Mouse (Mus musculus): ENCODE measurements around the gene Dzip1. TPM values are rescaled to one million over a fixed set of nuclear protein-coding genes. Genes with fewer than 3 reads are reported as not detected.
A peak's percentile ranks its signal among the peaks of the same experiment; 100 is the strongest.

The Dzip1 gene
- 88.1 and 88.6 TPM in 2 replicates for polyA plus RNA-seq (2015; fragmentation: Nextera tagmentation; extraction: Ambion mirVana)

- Histone ChIP-seq H3K36me3 (replicated peaks) (no peaks in the 10 kb centered on the region), H3K4me1 (peaks cover 51% of the 10 kb centered on the region), H3K9ac (peak within 1 kb of the TSS; percentile 91), H3K4me2 (peak within 1 kb of the TSS; percentile 77), H3K27me3 (replicated peaks) (no peaks in the 10 kb centered on the region), H3K9me3 (no peaks in the 10 kb centered on the region), H3K27ac (peak within 1 kb of the TSS; percentile 89), H3K4me3 (peak within 1 kb of the TSS; percentile 66)
- peak; percentile 95 for ATAC-seq (replicated peaks)
- under 1% methylated on average over 55 of the region's 55 CpGs for WGBS
These were observed at the start of gene Dzip1 for GRCm38 (mm10) chr14:118924673-118925615. Gene Dzip1 (minus strand): TSS chr14:118925460.

GRCm38 (mm10) chr14:118972268-118972667, 47.0 kb upstream of the Dzip1 start:
- Histone ChIP-seq H3K9me3 (no peaks in the 10 kb centered on the region), H3K4me1 (no peaks in the 10 kb centered on the region), H3K27ac (no peak overlapping the region), H3K36me3 (replicated peaks) (no peaks in the 10 kb centered on the region; the same call in none of the 2 replicates), H3K9ac (no peak overlapping the region), H3K27me3 (replicated peaks) (no peaks in the 10 kb centered on the region), H3K4me2 (no peak overlapping the region), H3K4me3 (no peak overlapping the region)
- ATAC-seq (replicated peaks), result no peak
- 94% methylated on average over 6 of the region's 6 CpGs for WGBS

GRCm38 (mm10) chr14:118967646-118968045, 42.4 kb upstream of the Dzip1 start:
- H3K4me1 ChIP-seq, result no peaks in the 10 kb centered on the region
- WGBS, result 87% methylated on average over 7 of the region's 7 CpGs
- H3K9ac ChIP-seq, result no peak overlapping the region
- H3K27ac ChIP-seq, result no peak overlapping the region
- no peaks in the 10 kb centered on the region; the same call in 1 of the 2 replicates for H3K36me3 ChIP-seq (replicated peaks)
- no peaks in the 10 kb centered on the region for H3K9me3 ChIP-seq
- no peak overlapping the region for H3K4me2 ChIP-seq
- no peak overlapping the region for H3K4me3 ChIP-seq
- no peak for ATAC-seq (replicated peaks)
- H3K27me3 ChIP-seq (replicated peaks), result no peaks in the 10 kb centered on the region

GRCm38 (mm10) chr14:118965356-118966000, 40.2 kb upstream of the Dzip1 start:
- Histone ChIP-seq H3K4me3 (no peak overlapping the region), H3K4me2 (no peak overlapping the region), H3K36me3 (replicated peaks) (no peaks in the 10 kb centered on the region; the same call in 1 of the 2 replicates), H3K4me1 (no peaks in the 10 kb centered on the region), H3K27me3 (replicated peaks) (no peaks in the 10 kb centered on the region), H3K27ac (no peak overlapping the region), H3K9ac (no peak overlapping the region), H3K9me3 (no peaks in the 10 kb centered on the region)
- no peak for ATAC-seq (replicated peaks)
- 96% methylated on average over 4 of the region's 4 CpGs for WGBS

GRCm38 (mm10) chr14:118958010-118958409, 32.8 kb upstream of the Dzip1 start:
- H3K4me1 ChIP-seq, result no peaks in the 10 kb centered on the region
- no peak overlapping the region for H3K4me2 ChIP-seq
- peaks cover 14% of the 10 kb centered on the region for H3K36me3 ChIP-seq (replicated peaks)
- H3K4me3 ChIP-seq, result no peak overlapping the region
- H3K27ac ChIP-seq, result no peak overlapping the region
- no peak overlapping the region for H3K9ac ChIP-seq
- ATAC-seq (replicated peaks), result no peak
- H3K9me3 ChIP-seq, result no peaks in the 10 kb centered on the region
- 81% methylated on average over 3 of the region's 3 CpGs for WGBS
- H3K27me3 ChIP-seq (replicated peaks), result no peaks in the 10 kb centered on the region

GRCm38 (mm10) chr14:118951912-118952583, 26.8 kb upstream of the Dzip1 start:
- Histone ChIP-seq H3K36me3 (replicated peaks) (no peaks in the 10 kb centered on the region), H3K27me3 (replicated peaks) (no peaks in the 10 kb centered on the region), H3K27ac (no peak overlapping the region), H3K4me1 (no peaks in the 10 kb centered on the region), H3K9ac (no peak overlapping the region), H3K4me3 (no peak overlapping the region), H3K4me2 (no peak overlapping the region), H3K9me3 (no peaks in the 10 kb centered on the region)
- WGBS, result 95% methylated on average over 9 of the region's 9 CpGs
- ATAC-seq (replicated peaks), result no peak

- no peak for ATAC-seq (replicated peaks)
- H3K9ac ChIP-seq, result no peak overlapping the region
- no peak overlapping the region for H3K4me3 ChIP-seq
- no peaks in the 10 kb centered on the region for H3K9me3 ChIP-seq
- no peak overlapping the region for H3K27ac ChIP-seq
- H3K4me1 ChIP-seq, result no peaks in the 10 kb centered on the region
- H3K4me2 ChIP-seq, result no peak overlapping the region
- no peaks in the 10 kb centered on the region for H3K27me3 ChIP-seq (replicated peaks)
- WGBS, result 86% methylated on average over 1 of the region's 1 CpGs
- no peaks in the 10 kb centered on the region for H3K36me3 ChIP-seq (replicated peaks)
These were observed 23.6 kb upstream of the Dzip1 start for GRCm38 (mm10) chr14:118948841-118949240.

GRCm38 (mm10) chr14:118944702-118945101, 19.4 kb upstream of the Dzip1 start:
- H3K9me3 ChIP-seq, result no peaks in the 10 kb centered on the region
- H3K27ac ChIP-seq, result no peak overlapping the region
- H3K4me2 ChIP-seq, result no peak overlapping the region
- no peak overlapping the region for H3K9ac ChIP-seq
- H3K4me1 ChIP-seq, result no peaks in the 10 kb centered on the region
- no peaks in the 10 kb centered on the region for H3K36me3 ChIP-seq (replicated peaks)
- H3K4me3 ChIP-seq, result no peak overlapping the region
- H3K27me3 ChIP-seq (replicated peaks), result no peaks in the 10 kb centered on the region
- WGBS, result 92% methylated on average over 2 of the region's 2 CpGs
- ATAC-seq (replicated peaks), result no peak

- no peak overlapping the region for H3K9ac ChIP-seq
- H3K4me3 ChIP-seq, result no peak overlapping the region
- H3K27ac ChIP-seq, result no peak overlapping the region
- 38% methylated on average over 12 of the region's 12 CpGs for WGBS
- no peaks in the 10 kb centered on the region for H3K9me3 ChIP-seq
- peaks cover 15% of the 10 kb centered on the region for H3K4me1 ChIP-seq
- no peak overlapping the region for H3K4me2 ChIP-seq
- no peaks in the 10 kb centered on the region for H3K36me3 ChIP-seq (replicated peaks)
- ATAC-seq (replicated peaks), result no peak
- H3K27me3 ChIP-seq (replicated peaks), result no peaks in the 10 kb centered on the region
These were observed 16.8 kb upstream of the Dzip1 start for GRCm38 (mm10) chr14:118942076-118942475.

- Histone ChIP-seq H3K27me3 (replicated peaks) (0 out of 2 replicates have a peak, but pooled peaks cover 4% of the 10 kb centered on the region), H3K27ac (no peak overlapping the region), H3K4me2 (no peak overlapping the region), H3K9ac (no peak overlapping the region), H3K9me3 (no peaks in the 10 kb centered on the region), H3K36me3 (replicated peaks) (no peaks in the 10 kb centered on the region), H3K4me1 (peaks cover 19% of the 10 kb centered on the region), H3K4me3 (no peak overlapping the region)
- ATAC-seq (replicated peaks), result no peak
- WGBS, result 80% methylated on average over 4 of the region's 4 CpGs
These were observed 15.7 kb upstream of the Dzip1 start for GRCm38 (mm10) chr14:118940796-118941495.

GRCm38 (mm10) chr14:118938551-118938950, 13.3 kb upstream of the Dzip1 start:
- H3K27me3 ChIP-seq (replicated peaks), result 0 out of 2 replicates have a peak, but pooled peaks cover 4% of the 10 kb centered on the region
- WGBS, result 2% methylated on average over 7 of the region's 7 CpGs

More at GRCm38 (mm10) chr14:118938551-118938950, 13.3 kb upstream of the Dzip1 start:
- peak overlapping the region; percentile 97 for H3K4me3 ChIP-seq
- H3K4me1 ChIP-seq, result peaks cover 19% of the 10 kb centered on the region
- ATAC-seq (replicated peaks), result no peak
- H3K27ac ChIP-seq, result peak overlapping the region; percentile 88; the same call in 1 of the 2 replicates
- no peaks in the 10 kb centered on the region for H3K9me3 ChIP-seq
- peak overlapping the region; percentile 81 for H3K4me2 ChIP-seq
- H3K36me3 ChIP-seq (replicated peaks), result no peaks in the 10 kb centered on the region
- peak overlapping the region; percentile 96 for H3K9ac ChIP-seq

Data from midbrain, embryonic 15.5 days (tissue).